ENCODE assay signal across 25 mouse cellular contexts in genomic region chr8:70456996-70457395, GRCm38 (mm10). TPM values are rescaled to one million over a fixed set of nuclear protein-coding genes. Genes with fewer than 3 reads are reported as not detected.
DNase-seq lines count a peak whose midpoint lies in the region; ATAC-seq and TF ChIP-seq lines count a peak whose summit lies in the region.
"Had no signal": no experiment of that assay in that cellular context is flagged by ENCODE, and none has a peak within 500 bp of the region (broad histone marks: within the 10 kb centered on the region; RNA-seq: fewer than 3 reads in every experiment).

No protein-coding gene starts in this region.

- no peak overlapping the region for H3K4me2 ChIP-seq in heart, embryonic 13.5 days
- H3K4me2 ChIP-seq: embryonic facial prominence, embryonic 15.5 days; forebrain, embryonic 15.5 days; heart, embryonic 15.5 days; hindbrain, embryonic 15.5 days had no signal

- intact Hi-C loops in gastrocnemius, adult 2 months (cut with DNase I): no loop called here

- peaks cover 15% of the 10 kb centered on the region for H3K36me3 ChIP-seq in heart, embryonic 13.5 days

- 0 out of 2 replicates have a peak overlapping the region, but pooled peaks have one; percentile 3 for H3K9ac ChIP-seq in heart, embryonic 13.5 days
- H3K9ac ChIP-seq: embryonic facial prominence, embryonic 15.5 days; forebrain, embryonic 15.5 days; heart, embryonic 15.5 days; hindbrain, embryonic 15.5 days had no signal

- no peak for TF ChIP-seq CTCF in gastrocnemius, adult 2 months (IDR thresholded peaks at IDR 0.05)

- WGBS in heart, embryonic 13.5 days: 96% methylated on average over 1 of the region's 1 CpGs

- DNase-seq in adrenal gland, adult 2 months: peak; percentile 82
- no peak for DNase-seq in adrenal gland, postnatal 4 days (ENCODE audit: low spot score in 2 of 2)
- no peak for DNase-seq in heart, postnatal 4 days
- DNase-seq in 416B (ENCODE audit: low read depth): peak; percentile 71
- DNase-seq in adrenal gland, postnatal 14 days: peak; percentile 59
- DNase-seq in gastrocnemius, adult 2 months: no peak
- no peak for DNase-seq in urinary bladder, adult 2 months (ENCODE audit: low spot score)
- DNase-seq: cerebellum, postnatal 10 days; embryo, embryonic 11 days; gastrocnemius, postnatal 14 days; heart, postnatal 14 days; kidney, adult 2 months had no signal

- H3K27me3 ChIP-seq in heart, embryonic 13.5 days (replicated peaks): peaks cover 7% of the 10 kb centered on the region; the same call in 1 of the 2 replicates
- H3K27me3 ChIP-seq: CH12.LX; embryonic facial prominence, embryonic 15.5 days; forebrain, embryonic 15.5 days; heart, embryonic 15.5 days; hindbrain, embryonic 15.5 days; Patski had no signal

- no peak overlapping the region for H3K4me3 ChIP-seq in heart, embryonic 13.5 days
- H3K4me3 ChIP-seq in gastrocnemius, adult 2 months: no peak overlapping the region
- H3K4me3 ChIP-seq: embryonic facial prominence, embryonic 15.5 days; erythroblast, embryonic 14.5 days; forebrain, embryonic 10.5 days; forebrain, embryonic 15.5 days; heart, embryonic 15.5 days; hindbrain, embryonic 15.5 days had no signal

- H3K27ac ChIP-seq in heart, embryonic 13.5 days (replicated peaks): no peak overlapping the region
- no peak overlapping the region for H3K27ac ChIP-seq in gastrocnemius, adult 2 months
- H3K27ac ChIP-seq: embryonic facial prominence, embryonic 15.5 days; forebrain, embryonic 10.5 days; forebrain, embryonic 15.5 days; heart, embryonic 15.5 days; hindbrain, embryonic 15.5 days had no signal

- H3K9me3 ChIP-seq in heart, embryonic 13.5 days: peaks cover 3% of the 10 kb centered on the region; the same call in 1 of the 2 replicates
- H3K9me3 ChIP-seq: embryonic facial prominence, embryonic 15.5 days; forebrain, embryonic 10.5 days; forebrain, embryonic 15.5 days; heart, embryonic 15.5 days; hindbrain, embryonic 15.5 days had no signal

- peaks cover 54% of the 10 kb centered on the region for H3K4me1 ChIP-seq in heart, embryonic 13.5 days
- H3K4me1 ChIP-seq: forebrain, embryonic 15.5 days; hindbrain, embryonic 15.5 days had no signal

- no peak for ATAC-seq in heart, embryonic 13.5 days (ENCODE audit: extremely low read depth, insufficient number of reproducible peaks, low FRiP score, low TSS enrichment)
- ATAC-seq: activated CD4-positive, CD25-positive, alpha-beta regulatory T cell, adult 4 months; forebrain, embryonic 15.5 days; intestine, embryonic 16.5 days; Patski had no signal

RNA-seq across cellular contexts. Expression of gene Crtc1, which starts 17.6 kb away (rescaled TPM):
- 10 to 100 TPM; 20.6 to 25.0 TPM for total RNA-seq in adrenal gland, adult 2 months (2021)
- polyA plus RNA-seq in adrenal gland, adult 2 months (2012; rRNA removed): 48.5 and 50.5 TPM in 2 replicates
- 10 to 100 TPM; 33.2 to 34.5 TPM for total RNA-seq in adrenal gland, postnatal 4 days (2021)
- polyA plus RNA-seq in heart, embryonic 13.5 days (2015; fragmentation: Nextera tagmentation; extraction: Ambion mirVana): 9.7 and 12.4 TPM in 2 replicates
- total RNA-seq in heart, postnatal 4 days (2021): 10 to 100 TPM; 12.8 to 15.4 TPM
- total RNA-seq in adrenal gland, postnatal 14 days (2021): 19.4 and 20.6 TPM in 2 replicates
- total RNA-seq in gastrocnemius, adult 2 months (2021): 1 to 10 TPM; 8.9 to 9.5 TPM
- polyA plus RNA-seq in urinary bladder, adult 2 months (2012; rRNA removed): 7.9 and 11.7 TPM in 2 replicates

RNA-seq across cellular contexts. Expression of gene Klhl26, which starts 19.8 kb away (rescaled TPM):
- 10 to 100 TPM; 21.7 to 25.8 TPM for total RNA-seq in adrenal gland, adult 2 months (2021)
- polyA plus RNA-seq in adrenal gland, adult 2 months (2012; rRNA removed): 119 and 121 TPM in 2 replicates
- 10 to 100 TPM; 18.7 to 20.4 TPM for total RNA-seq in adrenal gland, postnatal 4 days (2021)
- polyA plus RNA-seq in heart, embryonic 13.5 days (2015; fragmentation: Nextera tagmentation; extraction: Ambion mirVana): 11.2 and 12.4 TPM in 2 replicates
- total RNA-seq in heart, postnatal 4 days (2021): 1 to 10 TPM; 8.2 to 9.2 TPM
- 15.7 and 16.3 TPM in 2 replicates for total RNA-seq in adrenal gland, postnatal 14 days (2021)
- total RNA-seq in gastrocnemius, adult 2 months (2021): 1 to 10 TPM; 6.7 to 8.5 TPM
- 34.7 and 36.9 TPM in 2 replicates for polyA plus RNA-seq in urinary bladder, adult 2 months (2012; rRNA removed)

RNA-seq across cellular contexts. Expression of gene Tmem59l, which starts 30.2 kb away (rescaled TPM):
- 10 to 100 TPM; 16.8 to 24.3 TPM for total RNA-seq in adrenal gland, adult 2 months (2021)
- 42.9 and 55.8 TPM in 2 replicates for polyA plus RNA-seq in adrenal gland, adult 2 months (2012; rRNA removed)
- total RNA-seq in adrenal gland, postnatal 4 days (2021): 1 to 10 TPM; 3.6 to 5.0 TPM
- polyA plus RNA-seq in heart, embryonic 13.5 days (2015; fragmentation: Nextera tagmentation; extraction: Ambion mirVana): 0.45 and 0.76 TPM in 2 replicates
- not detected for total RNA-seq in heart, postnatal 4 days (2021)
- 4.6 and 5.6 TPM in 2 replicates for total RNA-seq in adrenal gland, postnatal 14 days (2021)
- total RNA-seq in gastrocnemius, adult 2 months (2021): not detected
- 0.08 and 0.28 TPM in 2 replicates for polyA plus RNA-seq in urinary bladder, adult 2 months (2012; rRNA removed)
- total RNA-seq: CH12.LX; common myeloid progenitor, adult 5-6 weeks; gastrocnemius, postnatal 14 days; heart, adult 8-10 months; heart, postnatal 14 days had no signal
- polyA plus RNA-seq: erythroblast, embryonic 14.5 days had no signal

RNA-seq across cellular contexts. Expression of gene Crlf1, which starts 36.0 kb away (rescaled TPM):
- total RNA-seq in adrenal gland, adult 2 months (2021): 1 to 10 TPM in 1 of 2 experiments, under 1 TPM in 1; 0.58 to 1.4 TPM
- 0.58 and 1.2 TPM in 2 replicates for polyA plus RNA-seq in adrenal gland, adult 2 months (2012; rRNA removed)
- total RNA-seq in adrenal gland, postnatal 4 days (2021): under 1 TPM in 1 of 2 experiments, not detected in 1; 0.45 TPM
- polyA plus RNA-seq in heart, embryonic 13.5 days (2015; fragmentation: Nextera tagmentation; extraction: Ambion mirVana): 3.7 and 5.5 TPM in 2 replicates
- under 1 TPM in 1 of 2 experiments, not detected in 1; 0.55 TPM for total RNA-seq in heart, postnatal 4 days (2021)
- total RNA-seq in adrenal gland, postnatal 14 days (2021): not detected in 2 replicates
- total RNA-seq in gastrocnemius, adult 2 months (2021): 1 to 10 TPM; 2.5 to 3.2 TPM
- polyA plus RNA-seq in urinary bladder, adult 2 months (2012; rRNA removed): 0.40 and 0.41 TPM in 2 replicates
- total RNA-seq: common myeloid progenitor, adult 5-6 weeks had no signal
- polyA plus RNA-seq: activated CD4-positive, CD25-positive, alpha-beta regulatory T cell, adult 4 months had no signal

RNA-seq across cellular contexts. Expression of gene Rex1bd, which starts 49.6 kb away (rescaled TPM):
- total RNA-seq in adrenal gland, adult 2 months (2021): 100 to 1,000 TPM; 148 to 164 TPM
- polyA plus RNA-seq in adrenal gland, adult 2 months (2012; rRNA removed): 327 and 373 TPM in 2 replicates
- total RNA-seq in adrenal gland, postnatal 4 days (2021): 100 to 1,000 TPM; 105 to 109 TPM
- polyA plus RNA-seq in heart, embryonic 13.5 days (2015; fragmentation: Nextera tagmentation; extraction: Ambion mirVana): 116 and 125 TPM in 2 replicates
- total RNA-seq in heart, postnatal 4 days (2021): 100 to 1,000 TPM in 1 of 2 experiments, 10 to 100 TPM in 1; 96.9 to 109 TPM
- 116 and 123 TPM in 2 replicates for total RNA-seq in adrenal gland, postnatal 14 days (2021)
- 100 to 1,000 TPM; 146 to 148 TPM for total RNA-seq in gastrocnemius, adult 2 months (2021)
- polyA plus RNA-seq in urinary bladder, adult 2 months (2012; rRNA removed): 119 and 129 TPM in 2 replicates

Comparison
In these comparisons a context has a peak if more than half of its experiments do, and no peak if none do; other contexts are left out.
1. DNase-seq: peak in adrenal gland, adult 2 months (single experiment), 416B (single experiment) and adrenal gland, postnatal 14 days (single experiment); none in adrenal gland, postnatal 4 days (0 of 2), heart, postnatal 4 days (single experiment), gastrocnemius, adult 2 months (single experiment) and urinary bladder, adult 2 months (single experiment).